Mouse (Mus musculus) G1E (cell line): ENCODE measurements around the gene Rfx3. TPM values are rescaled to one million over a fixed set of nuclear protein-coding genes. Genes with fewer than 3 reads are reported as not detected.

ENCODE experiments used
- ATAC-seq: 2 replicates; pipeline ENCODE4 v1.8.0; 2016; ENCODE audit warnings: mild to moderate bottlenecking; ENCODE audit not compliant: insufficient number of reproducible peaks, poor library complexity, low FRiP score, severe bottlenecking; ENCODE audit errors: extremely low read depth
- DNase-seq: peaks from one replicate; pipeline ENCODE4 v3.0.0; 2012; ENCODE audit warnings: low spot score
- H3K27me3 ChIP-seq: 2 replicates; pipeline ENCODE4 v1.6.1; 2012; ENCODE audit warnings: mild to moderate bottlenecking, low read length, inconsistent platforms; ENCODE audit not compliant: insufficient read depth
- H3K36me3 ChIP-seq: replicated peaks from 2 replicates; pipeline ENCODE3; 2012; ENCODE audit warnings: mild to moderate bottlenecking, inconsistent platforms
- H3K4me1 ChIP-seq: 2 replicates; pipeline ENCODE4 v1.6.1; 2012; ENCODE audit warnings: low read depth, low read length, inconsistent platforms, mixed read lengths; ENCODE audit not compliant: insufficient read depth
- H3K4me3 ChIP-seq: 2 replicates; pipeline ENCODE4 v1.5.1; 2012; ENCODE audit warnings: low read depth, mild to moderate bottlenecking, inconsistent platforms, low read length, moderate library complexity, mixed read lengths
- H3K9me3 ChIP-seq: replicated peaks from 2 replicates; pipeline ENCODE4 v1.6.1; 2012; ENCODE audit warnings: inconsistent platforms
- CTCF ChIP-seq: IDR thresholded peaks from 2 replicates; pipeline ENCODE4 v1.5.1; 2012; ENCODE audit warnings: low read depth, low read length, inconsistent platforms, mixed read lengths
- GATA1 ChIP-seq: IDR thresholded peaks from 2 replicates; pipeline ENCODE4 v1.6.1; 2012; ENCODE audit warnings: borderline replicate concordance, low read length, inconsistent platforms, mixed read lengths
- GATA2 ChIP-seq: IDR thresholded peaks from 2 replicates; pipeline ENCODE4 v1.6.1; 2012; ENCODE audit warnings: low read depth, low read length, inconsistent platforms, borderline replicate concordance
- POLR2AphosphoS5 ChIP-seq: IDR thresholded peaks from 2 replicates; pipeline ENCODE4 v1.6.1; 2012; ENCODE audit warnings: low read depth, low read length, inconsistent platforms; ENCODE audit not compliant: insufficient replicate concordance
- TAL1 ChIP-seq: conservative IDR thresholded peaks from 2 replicates; pipeline ENCODE4 v1.6.1; 2012; ENCODE audit warnings: low read depth, low read length, inconsistent platforms, mixed read lengths
- polyA plus RNA-seq: library from polyadenylated mRNA; stranded (reverse); fragments of >175 nt; gene quantifications from 2 replicates; pipeline ENCODE4 v1.2.3, GENCODE M21; 2012
- total RNA-seq, 2 experiments: library from RNA; stranded (forward) in 1 of 2; stranded (reverse) in 1 of 2; fragments of 200-1000 nt in 1 of 2; fragments of >200 nt in 1 of 2; fragmentation: Nextera tagmentation in 1 of 2; gene quantifications; 2 replicates each; pipeline ENCODE4 v1.2.3; 2014 to 2017

Gene Rfx3
- total and polyA plus RNA-seq, 3 experiments = 0.50 to 13.7 (median 3.8) TPM

GRCm38 (mm10) chr19:28011718-28012499 is 943 bp upstream of the Rfx3 start:
- Histone ChIP-seq H3K4me3 (peak overlapping the region; percentile 84), H3K27me3 (no peaks in the 10 kb centered on the region), H3K36me3 (no peaks in the 10 kb centered on the region), H3K4me1 (peaks cover 17% of the 10 kb centered on the region), H3K9me3 (no peaks in the 10 kb centered on the region)
- ATAC-seq (peak; percentile 25), DNase-seq (peak; percentile 42)
- no peak for TF ChIP-seq GATA1
- no peak for TF ChIP-seq POLR2AphosphoS5
- no peak for TF ChIP-seq CTCF
- TF ChIP-seq TAL1 = no peak
- TF ChIP-seq GATA2 = no peak

- peak; percentile 98 for ATAC-seq
Observed at GRCm38 (mm10) chr19:28011396-28011717, 391 bp upstream of the Rfx3 start.

GRCm38 (mm10) chr19:28009587-28010281 is 1.2 kb downstream of the Rfx3 start:
- Histone ChIP-seq H3K9me3 (no peaks in the 10 kb centered on the region), H3K4me3 (peak overlapping the region; percentile 84), H3K36me3 (no peaks in the 10 kb centered on the region), H3K27me3 (no peaks in the 10 kb centered on the region), H3K4me1 (peaks cover 17% of the 10 kb centered on the region)
- TF ChIP-seq POLR2AphosphoS5 = no peak
- no peak for TF ChIP-seq TAL1
- no peak for TF ChIP-seq CTCF
- no peak for TF ChIP-seq GATA1
- TF ChIP-seq GATA2 = no peak
- ATAC-seq = no peak
- peak; percentile 29 for DNase-seq

More at GRCm38 (mm10) chr19:28011396-28011717, 391 bp upstream of the Rfx3 start:
- H3K4me3 ChIP-seq = peak overlapping the region; percentile 84
- H3K4me1 ChIP-seq = peaks cover 17% of the 10 kb centered on the region
- TF ChIP-seq GATA1 (no peak), POLR2AphosphoS5 (no peak), GATA2 (no peak), CTCF (no peak), TAL1 (no peak)
- H3K36me3 ChIP-seq = no peaks in the 10 kb centered on the region
- H3K9me3 ChIP-seq = no peaks in the 10 kb centered on the region
- H3K27me3 ChIP-seq = no peaks in the 10 kb centered on the region
- peak; percentile 88 for DNase-seq

- H3K36me3 ChIP-seq = no peaks in the 10 kb centered on the region
- TF ChIP-seq GATA1 (no peak), TAL1 (no peak), POLR2AphosphoS5 (no peak), CTCF (no peak), GATA2 (no peak)
- no peak for DNase-seq
- no peaks in the 10 kb centered on the region for H3K27me3 ChIP-seq
- H3K4me3 ChIP-seq = no peak overlapping the region
- peaks cover 3% of the 10 kb centered on the region; the same call in 1 of the 2 replicates for H3K4me1 ChIP-seq
- no peaks in the 10 kb centered on the region for H3K9me3 ChIP-seq
- ATAC-seq = no peak
Observed at GRCm38 (mm10) chr19:28004190-28004589, 6.8 kb downstream of the Rfx3 start.

GRCm38 (mm10) chr19:28003474-28003873 is 7.5 kb downstream of the Rfx3 start:
- no peaks in the 10 kb centered on the region for H3K9me3 ChIP-seq
- DNase-seq = no peak
- no peak for ATAC-seq
- TF ChIP-seq TAL1 = no peak
- no peak for TF ChIP-seq GATA1
- H3K27me3 ChIP-seq = no peaks in the 10 kb centered on the region
- peaks cover 3% of the 10 kb centered on the region; the same call in 1 of the 2 replicates for H3K4me1 ChIP-seq
- H3K4me3 ChIP-seq = no peak overlapping the region
- H3K36me3 ChIP-seq = no peaks in the 10 kb centered on the region

- no peaks in the 10 kb centered on the region for H3K36me3 ChIP-seq
- DNase-seq (no peak), ATAC-seq (no peak)
- TF ChIP-seq POLR2AphosphoS5 (no peak), TAL1 (no peak), GATA2 (no peak), CTCF (no peak), GATA1 (no peak)
- H3K27me3 ChIP-seq = no peaks in the 10 kb centered on the region
- no peak overlapping the region for H3K4me3 ChIP-seq
- H3K4me1 ChIP-seq = peaks cover 3% of the 10 kb centered on the region; the same call in 1 of the 2 replicates
- no peaks in the 10 kb centered on the region for H3K9me3 ChIP-seq
Observed at GRCm38 (mm10) chr19:28002708-28003107, 8.3 kb downstream of the Rfx3 start.
